Mouse (Mus musculus): Measurements from ENCODE around the gene Eya4. TPM values are rescaled to one million over a fixed set of nuclear protein-coding genes. Genes with fewer than 3 reads are reported as not detected.

Gene Eya4
- polyA plus RNA-seq (2014; fragmentation: Illumina TruSeq; extraction: RNeasy Lipid Tissue Mini Kit (QIAGEN cat#74804); ENCODE audit: low read depth, low replicate concordance), result 197 TPM

GRCm38 (mm10) chr10:23350011-23350911, at the start of gene Eya4:
Gene Eya4 (minus strand): TSS chr10:23350786.

